ENCODE assay signal across 9 mouse cellular contexts in the genomic region with DNA sequence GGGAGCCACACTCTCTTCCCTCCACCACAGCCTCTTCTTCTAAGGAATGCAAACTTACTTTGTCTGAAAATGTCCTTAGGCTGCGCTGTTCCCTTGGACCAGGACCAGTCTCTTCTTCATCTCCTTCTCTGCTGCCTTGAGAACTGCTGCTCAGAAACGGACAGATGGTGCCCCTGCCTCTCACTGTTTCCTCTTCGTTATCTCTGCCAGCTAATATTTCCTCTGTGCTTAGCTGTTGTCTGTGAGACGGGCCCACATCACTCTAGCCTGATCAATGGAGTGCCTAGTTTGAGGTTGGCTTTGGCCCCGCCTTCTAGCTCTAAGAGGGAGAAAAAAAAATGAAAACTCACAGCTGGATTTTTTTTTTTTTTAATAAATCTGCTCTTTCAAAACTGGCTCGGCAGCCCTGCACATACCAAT.
DNase-seq lines count a peak whose midpoint lies in the region; ATAC-seq lines count a peak whose summit lies in the region.
"Had no signal": no experiment of that assay in that cellular context is flagged by ENCODE, and none has a peak within 500 bp of the region (broad histone marks: within the 10 kb centered on the region; RNA-seq: fewer than 3 reads in every experiment).

No protein-coding gene starts in this region.

- peaks cover 3% of the 10 kb centered on the region; the same call in 1 of the 2 replicates for H3K9me3 ChIP-seq in kidney, embryonic 16.5 days (ENCODE audit: low read length)
- H3K9me3 ChIP-seq in embryonic facial prominence, embryonic 13.5 days, result no peaks in the 10 kb centered on the region
- no peaks in the 10 kb centered on the region for H3K9me3 ChIP-seq in hindbrain, embryonic 16.5 days (ENCODE audit: control insufficient read depth, low read length)
- H3K9me3 ChIP-seq: midbrain, embryonic 15.5 days had no signal

- H3K9ac ChIP-seq in kidney, embryonic 16.5 days (replicated peaks; ENCODE audit: low read length), result no peak overlapping the region
- H3K9ac ChIP-seq in embryonic facial prominence, embryonic 13.5 days, result no peak overlapping the region
- no peak overlapping the region for H3K9ac ChIP-seq in hindbrain, embryonic 16.5 days (ENCODE audit: low read depth, low read length)
- H3K9ac ChIP-seq: midbrain, embryonic 15.5 days had no signal

- H3K4me1 ChIP-seq in kidney, embryonic 16.5 days (ENCODE audit: insufficient read depth, low read length), result peaks cover 7% of the 10 kb centered on the region; the same call in 1 of the 2 replicates
- H3K4me1 ChIP-seq in embryonic facial prominence, embryonic 13.5 days, result peaks cover 25% of the 10 kb centered on the region
- H3K4me1 ChIP-seq in hindbrain, embryonic 16.5 days (ENCODE audit: control insufficient read depth, insufficient read depth, low read depth, low read length), result no peaks in the 10 kb centered on the region
- H3K4me1 ChIP-seq: midbrain, embryonic 15.5 days had no signal

- H3K4me3 ChIP-seq in kidney, embryonic 16.5 days (ENCODE audit: low read length), result peak overlapping the region; percentile 8; the same call in 1 of the 2 replicates
- 0 out of 2 replicates have a peak overlapping the region, but pooled peaks have one; percentile 6 for H3K4me3 ChIP-seq in embryonic facial prominence, embryonic 13.5 days
- H3K4me3 ChIP-seq in hindbrain, embryonic 16.5 days (ENCODE audit: low read length), result no peak overlapping the region
- H3K4me3 ChIP-seq: midbrain, embryonic 15.5 days had no signal

- peak overlapping the region; percentile 45 for H3K4me2 ChIP-seq in kidney, embryonic 16.5 days (replicated peaks; ENCODE audit: low read depth, low read length)
- H3K4me2 ChIP-seq in embryonic facial prominence, embryonic 13.5 days, result peak overlapping the region; percentile 45
- 0 out of 2 replicates have a peak overlapping the region, but pooled peaks have one; percentile 4 for H3K4me2 ChIP-seq in hindbrain, embryonic 16.5 days (ENCODE audit: low read length)
- H3K4me2 ChIP-seq: midbrain, embryonic 15.5 days had no signal

- no peak for DNase-seq in kidney, postnatal 14 days
- DNase-seq in lung, postnatal 36 days, result peak; percentile 54
- DNase-seq in urinary bladder, postnatal 10 days (ENCODE audit: low spot score), result no peak

- WGBS in kidney, embryonic 16.5 days, result 42% methylated on average over 6 of the region's 6 CpGs
- WGBS in embryonic facial prominence, embryonic 13.5 days, result 45% methylated on average over 6 of the region's 6 CpGs
- WGBS in hindbrain, embryonic 16.5 days, result 49% methylated on average over 6 of the region's 6 CpGs

- H3K36me3 ChIP-seq in kidney, embryonic 16.5 days (ENCODE audit: insufficient read depth, low read length), result no peaks in the 10 kb centered on the region
- no peaks in the 10 kb centered on the region for H3K36me3 ChIP-seq in embryonic facial prominence, embryonic 13.5 days
- H3K36me3 ChIP-seq in hindbrain, embryonic 16.5 days (ENCODE audit: control insufficient read depth, insufficient read depth, low read length), result no peaks in the 10 kb centered on the region
- H3K36me3 ChIP-seq: midbrain, embryonic 15.5 days had no signal

- H3K27me3 ChIP-seq in kidney, embryonic 16.5 days (ENCODE audit: insufficient read depth, low read length), result no peaks in the 10 kb centered on the region
- H3K27me3 ChIP-seq in embryonic facial prominence, embryonic 13.5 days, result no peaks in the 10 kb centered on the region
- no peaks in the 10 kb centered on the region for H3K27me3 ChIP-seq in hindbrain, embryonic 16.5 days (replicated peaks; ENCODE audit: control insufficient read depth, insufficient read depth, low read length)
- H3K27me3 ChIP-seq: midbrain, embryonic 15.5 days; Patski had no signal

- ATAC-seq in kidney, embryonic 16.5 days (ENCODE audit: low FRiP score, low TSS enrichment), result no peak
- ATAC-seq in embryonic facial prominence, embryonic 13.5 days (ENCODE audit: insufficient number of reproducible peaks, insufficient read depth, low FRiP score, low TSS enrichment, low read depth), result no peak
- ATAC-seq in hindbrain, embryonic 16.5 days, result peak; percentile 67; the same call in 1 of the 2 replicates
- ATAC-seq in monocyte, adult 5-6 weeks (replicated peaks; ENCODE audit: insufficient number of reproducible peaks, low FRiP score, low TSS enrichment, poor library complexity, severe bottlenecking), result no peak
- ATAC-seq: midbrain, embryonic 15.5 days; Patski had no signal

- H3K27ac ChIP-seq in kidney, embryonic 16.5 days (ENCODE audit: low read length), result 0 out of 2 replicates have a peak overlapping the region, but pooled peaks have one; percentile 0
- H3K27ac ChIP-seq in embryonic facial prominence, embryonic 13.5 days, result no peak overlapping the region
- no peak overlapping the region for H3K27ac ChIP-seq in hindbrain, embryonic 16.5 days (ENCODE audit: low read depth, low read length)
- H3K27ac ChIP-seq: midbrain, embryonic 15.5 days had no signal
